Mouse (Mus musculus) embryonic facial prominence, embryonic 13.5 days (tissue): ENCODE measurements around the gene Hdgfl1. TPM values are rescaled to one million over a fixed set of nuclear protein-coding genes. Genes with fewer than 3 reads are reported as not detected.

Experiments used
- ATAC-seq: fragments of 200-750 bp; cut with Nextera tagmentation; 2 replicates; pipeline ENCODE4 v1.8.0; 2017; ENCODE audit warnings: low read depth; ENCODE audit not compliant: insufficient number of reproducible peaks, insufficient read depth, low FRiP score, low TSS enrichment
- H3K27ac ChIP-seq: fragments of 300-500 bp; sonication (generic); 2 replicates; pipeline ENCODE4 v1.5.1; 2015; ENCODE audit warnings: moderate library complexity, mild to moderate bottlenecking, inconsistent platforms
- H3K27me3 ChIP-seq: fragments of 300-500 bp; sonication (generic); 2 replicates; pipeline ENCODE4 v1.6.1; 2015; ENCODE audit warnings: mild to moderate bottlenecking, inconsistent platforms
- H3K36me3 ChIP-seq: fragments of 300-500 bp; sonication (generic); 2 replicates; pipeline ENCODE4 v1.6.1; 2015; ENCODE audit warnings: mild to moderate bottlenecking, inconsistent platforms
- H3K4me1 ChIP-seq: fragments of 300-500 bp; sonication (generic); 2 replicates; pipeline ENCODE4 v1.6.1; 2015; ENCODE audit warnings: inconsistent platforms
- H3K4me2 ChIP-seq: fragments of 300-500 bp; sonication (generic); 2 replicates; pipeline ENCODE4 v1.6.1; 2015; ENCODE audit warnings: moderate library complexity, mild to moderate bottlenecking, inconsistent platforms
- H3K4me3 ChIP-seq: fragments of 300-500 bp; sonication (generic); 2 replicates; pipeline ENCODE4 v1.5.1; 2015; ENCODE audit warnings: mild to moderate bottlenecking, inconsistent platforms
- H3K9ac ChIP-seq: fragments of 300-500 bp; sonication (generic); 2 replicates; pipeline ENCODE4 v1.6.1; 2015; ENCODE audit warnings: mild to moderate bottlenecking, inconsistent platforms
- H3K9me3 ChIP-seq: fragments of 300-500 bp; sonication (generic); 2 replicates; pipeline ENCODE4 v1.6.1; 2016; ENCODE audit warnings: inconsistent platforms
- WGBS: fragments of 180-500 bp; shearing (Covaris S2); methylation state at CpG from one replicate; pipeline ENCODE4 v1.1.7; 2015; ENCODE audit warnings: mixed read lengths; 5-methylcytosine and 5-hydroxymethylcytosine counted together
- polyA plus RNA-seq: library from polyadenylated mRNA; unstranded; fragments of >200 nt; fragmentation: Nextera tagmentation; extraction: Ambion mirVana; gene quantifications from 2 replicates; pipeline ENCODE4 v1.2.1, GENCODE M21; 2015

Hdgfl1 gene
- polyA plus RNA-seq, result not detected in 2 replicates

- H3K4me3 ChIP-seq, result no peak within 1 kb of the TSS
Measured at GRCm38 (mm10) chr13:26769955-26770354, at the start of gene Hdgfl1. TSS of gene Hdgfl1 (minus strand) at chr13:26770165.

GRCm38 (mm10) chr13:26795460-26795859, 25.5 kb upstream of the Hdgfl1 start:
- no peak for ATAC-seq
- no peak overlapping the region for H3K27ac ChIP-seq

More at GRCm38 (mm10) chr13:26769955-26770354, at the start of gene Hdgfl1:
- WGBS, result 95% methylated on average over 16 of the region's 16 CpGs
- Histone ChIP-seq H3K9me3 (no peaks in the 10 kb centered on the region), H3K4me1 (no peaks in the 10 kb centered on the region), H3K4me2 (no peak within 1 kb of the TSS), H3K27ac (no peak within 1 kb of the TSS), H3K9ac (no peak within 1 kb of the TSS), H3K27me3 (no peaks in the 10 kb centered on the region), H3K36me3 (no peaks in the 10 kb centered on the region)
- ATAC-seq, result no peak; the same call in 1 of the 2 replicates

GRCm38 (mm10) chr13:26769424-26769823, 541 bp downstream of the Hdgfl1 start:
- Histone ChIP-seq H3K27ac (no peak overlapping the region), H3K27me3 (no peaks in the 10 kb centered on the region), H3K4me1 (no peaks in the 10 kb centered on the region), H3K36me3 (no peaks in the 10 kb centered on the region), H3K9ac (no peak overlapping the region), H3K9me3 (no peaks in the 10 kb centered on the region), H3K4me2 (no peak overlapping the region), H3K4me3 (no peak overlapping the region)
- WGBS, result 94% methylated on average over 15 of the region's 15 CpGs
- ATAC-seq, result no peak; the same call in 1 of the 2 replicates

More at GRCm38 (mm10) chr13:26795460-26795859, 25.5 kb upstream of the Hdgfl1 start:
- H3K9ac ChIP-seq, result no peak overlapping the region
- no peaks in the 10 kb centered on the region for H3K27me3 ChIP-seq
- H3K4me3 ChIP-seq, result no peak overlapping the region
- 80% methylated on average over 3 of the region's 3 CpGs for WGBS
- no peak overlapping the region for H3K4me2 ChIP-seq
- no peaks in the 10 kb centered on the region for H3K9me3 ChIP-seq
- H3K36me3 ChIP-seq, result no peaks in the 10 kb centered on the region
- no peaks in the 10 kb centered on the region for H3K4me1 ChIP-seq

GRCm38 (mm10) chr13:26761966-26762803, 7.8 kb downstream of the Hdgfl1 start:
- 76% methylated on average over 12 of the region's 12 CpGs for WGBS
- no peak overlapping the region for H3K4me2 ChIP-seq
- no peak for ATAC-seq
- H3K27ac ChIP-seq, result no peak overlapping the region
- H3K27me3 ChIP-seq, result no peaks in the 10 kb centered on the region
- H3K4me3 ChIP-seq, result no peak overlapping the region
- no peaks in the 10 kb centered on the region for H3K4me1 ChIP-seq
- no peaks in the 10 kb centered on the region for H3K9me3 ChIP-seq
- H3K9ac ChIP-seq, result no peak overlapping the region
- no peaks in the 10 kb centered on the region for H3K36me3 ChIP-seq

GRCm38 (mm10) chr13:26752863-26753262, 17.1 kb downstream of the Hdgfl1 start:
- ATAC-seq, result no peak
- Histone ChIP-seq H3K36me3 (no peaks in the 10 kb centered on the region), H3K4me2 (no peak overlapping the region), H3K4me3 (no peak overlapping the region), H3K9me3 (no peaks in the 10 kb centered on the region), H3K27me3 (no peaks in the 10 kb centered on the region), H3K4me1 (no peaks in the 10 kb centered on the region), H3K27ac (no peak overlapping the region), H3K9ac (no peak overlapping the region)

- Histone ChIP-seq H3K27me3 (no peaks in the 10 kb centered on the region), H3K9ac (no peak overlapping the region), H3K4me2 (no peak overlapping the region), H3K4me1 (no peaks in the 10 kb centered on the region), H3K36me3 (no peaks in the 10 kb centered on the region), H3K9me3 (no peaks in the 10 kb centered on the region), H3K4me3 (no peak overlapping the region), H3K27ac (no peak overlapping the region)
- ATAC-seq, result no peak
- WGBS, result 89% methylated on average over 1 of the region's 1 CpGs
Measured at GRCm38 (mm10) chr13:26752414-26752813, 17.6 kb downstream of the Hdgfl1 start.

GRCm38 (mm10) chr13:26745760-26746457, 24.1 kb downstream of the Hdgfl1 start:
- no peaks in the 10 kb centered on the region for H3K27me3 ChIP-seq
- H3K4me3 ChIP-seq, result no peak overlapping the region
- no peaks in the 10 kb centered on the region for H3K36me3 ChIP-seq
- H3K4me1 ChIP-seq, result no peaks in the 10 kb centered on the region
- no peak for ATAC-seq
- H3K9me3 ChIP-seq, result no peaks in the 10 kb centered on the region
- no peak overlapping the region for H3K9ac ChIP-seq
- H3K4me2 ChIP-seq, result no peak overlapping the region
- WGBS, result 90% methylated on average over 2 of the region's 2 CpGs
- H3K27ac ChIP-seq, result no peak overlapping the region

- H3K4me1 ChIP-seq, result no peaks in the 10 kb centered on the region
- H3K4me2 ChIP-seq, result no peak overlapping the region
- no peaks in the 10 kb centered on the region for H3K9me3 ChIP-seq
- WGBS, result 78% methylated on average over 5 of the region's 5 CpGs
- H3K9ac ChIP-seq, result no peak overlapping the region
- no peaks in the 10 kb centered on the region for H3K36me3 ChIP-seq
- no peak for ATAC-seq
- H3K27me3 ChIP-seq, result no peaks in the 10 kb centered on the region
- no peak overlapping the region for H3K27ac ChIP-seq
- H3K4me3 ChIP-seq, result no peak overlapping the region
Measured at GRCm38 (mm10) chr13:26745059-26745759, 24.8 kb downstream of the Hdgfl1 start.

- H3K27me3 ChIP-seq, result no peaks in the 10 kb centered on the region
- ATAC-seq, result no peak
- H3K36me3 ChIP-seq, result no peaks in the 10 kb centered on the region
- no peak overlapping the region for H3K9ac ChIP-seq
- H3K4me3 ChIP-seq, result no peak overlapping the region
- no peak overlapping the region for H3K27ac ChIP-seq
- no peaks in the 10 kb centered on the region for H3K4me1 ChIP-seq
- no peaks in the 10 kb centered on the region for H3K9me3 ChIP-seq
- no peak overlapping the region for H3K4me2 ChIP-seq
- WGBS, result 50% methylated on average over 1 of the region's 1 CpGs
Measured at GRCm38 (mm10) chr13:26744068-26744467, 25.9 kb downstream of the Hdgfl1 start.

GRCm38 (mm10) chr13:26734981-26735380, 35.0 kb downstream of the Hdgfl1 start:
- 41% methylated on average over 1 of the region's 1 CpGs for WGBS
- Histone ChIP-seq H3K36me3 (no peaks in the 10 kb centered on the region), H3K9me3 (no peaks in the 10 kb centered on the region), H3K4me3 (no peak overlapping the region), H3K9ac (no peak overlapping the region), H3K27me3 (no peaks in the 10 kb centered on the region), H3K4me2 (no peak overlapping the region), H3K27ac (no peak overlapping the region), H3K4me1 (no peaks in the 10 kb centered on the region)
- no peak for ATAC-seq

- Histone ChIP-seq H3K4me3 (no peak overlapping the region), H3K36me3 (no peaks in the 10 kb centered on the region), H3K9ac (no peak overlapping the region), H3K27me3 (no peaks in the 10 kb centered on the region), H3K27ac (no peak overlapping the region), H3K9me3 (no peaks in the 10 kb centered on the region), H3K4me1 (no peaks in the 10 kb centered on the region), H3K4me2 (no peak overlapping the region)
- 61% methylated on average over 1 of the region's 1 CpGs for WGBS
- ATAC-seq, result no peak
Measured at GRCm38 (mm10) chr13:26724250-26724649, 45.7 kb downstream of the Hdgfl1 start.
